Mouse (Mus musculus): Measurements from ENCODE around the gene Cept1.

Gene Cept1

DNA sequence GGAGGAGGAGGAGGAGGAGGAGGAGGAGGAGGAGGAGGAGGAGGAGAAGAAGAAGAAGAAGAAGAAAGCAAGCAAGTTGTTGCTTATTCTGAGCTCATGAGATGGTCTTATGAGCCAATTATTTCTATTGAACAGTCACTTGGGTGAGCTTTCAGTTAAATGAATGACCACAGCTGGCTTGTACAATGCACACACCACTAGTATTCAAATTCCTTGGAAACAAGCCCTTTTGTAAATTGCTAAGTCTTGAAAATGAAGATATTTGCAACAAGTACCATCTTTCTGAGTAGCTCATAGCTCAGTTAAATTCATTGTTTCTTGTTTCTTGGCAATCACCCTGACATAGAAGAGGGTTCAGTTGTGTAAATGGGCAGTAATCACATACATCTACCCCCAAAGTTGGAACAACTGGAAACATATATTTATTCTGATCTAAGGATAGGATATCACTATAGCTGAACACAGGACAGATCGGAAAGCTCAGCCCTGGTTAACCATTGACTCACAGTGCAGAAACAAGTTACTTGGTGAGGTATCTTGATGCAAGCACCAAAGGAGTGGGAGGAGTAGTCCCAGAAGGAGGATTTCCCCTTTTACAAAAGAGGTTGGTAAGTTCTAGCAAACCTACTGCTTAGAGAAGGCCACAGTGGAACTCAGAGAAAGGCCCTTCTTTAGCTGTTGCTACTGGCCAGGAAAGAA is 52.1 kb downstream of the Cept1 start:
- DNase-seq (ENCODE audit: extremely low spot score, low spot score) = no peak

GRCm38 (mm10) chr3:106494417-106494950 is 53.1 kb downstream of the Cept1 start:
- no peak for DNase-seq (ENCODE audit: extremely low spot score, low spot score)

DNA sequence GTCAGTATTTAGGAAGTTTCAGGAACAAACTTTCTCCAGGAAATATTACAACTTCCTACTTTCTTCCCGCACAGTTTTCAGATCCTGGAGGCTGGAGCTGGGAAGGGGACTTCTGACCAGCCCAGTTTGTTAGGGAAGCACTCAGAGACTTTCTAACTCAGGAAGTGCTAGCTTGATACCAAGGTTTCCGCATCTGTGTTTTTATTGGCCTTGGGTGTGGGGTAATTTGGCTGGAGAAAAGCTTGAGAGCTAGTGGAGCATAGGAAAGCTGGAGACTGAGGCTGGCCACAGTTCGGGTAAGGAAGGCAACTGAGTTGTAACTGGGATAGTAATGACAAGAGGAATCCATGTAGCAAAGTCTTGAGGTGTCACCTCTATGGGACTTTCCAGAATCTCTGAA is 53.7 kb downstream of the Cept1 start:
- no peak for DNase-seq (ENCODE audit: extremely low spot score, low spot score)

DNA sequence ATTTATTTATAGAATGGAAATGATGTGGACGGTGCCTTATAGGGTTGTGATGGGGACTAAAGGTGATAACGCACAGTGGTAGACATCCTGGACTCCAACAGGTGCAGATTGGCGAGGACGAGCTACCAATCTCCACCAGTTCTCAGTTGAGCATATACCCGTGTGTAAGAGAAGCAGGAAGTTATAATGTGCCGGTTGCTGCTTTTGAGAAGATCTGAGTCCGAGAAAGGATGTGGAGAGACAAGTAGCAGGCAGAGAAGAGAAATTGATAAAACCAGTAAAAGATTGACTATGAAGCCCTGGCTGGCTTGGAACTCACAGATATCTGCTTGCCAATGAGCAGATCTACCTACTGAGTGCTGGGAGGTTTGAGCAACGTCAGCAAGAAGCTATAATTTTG is 54.4 kb downstream of the Cept1 start:
- DNase-seq (ENCODE audit: extremely low spot score, low spot score) = no peak

DNA sequence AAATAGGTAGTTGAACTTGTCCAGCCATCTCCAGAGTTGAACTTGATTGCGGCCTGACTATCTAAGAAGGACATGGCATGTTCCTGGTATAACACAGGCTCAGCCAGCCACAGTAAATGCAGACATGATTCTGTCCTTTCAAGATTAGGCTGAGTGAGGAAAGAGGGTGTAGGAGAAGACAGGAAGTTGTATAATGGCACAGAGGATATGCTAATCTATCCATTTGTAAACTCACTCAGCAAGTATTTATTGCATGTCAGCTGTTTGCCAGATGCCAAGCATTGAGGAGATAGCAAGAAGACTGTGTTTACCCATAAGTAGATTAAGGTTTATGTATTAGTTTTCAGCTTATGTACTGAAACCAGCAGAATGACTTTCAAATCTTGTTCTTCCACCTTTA is 54.9 kb downstream of the Cept1 start:
- DNase-seq (ENCODE audit: extremely low spot score, low spot score) = no peak

DNA sequence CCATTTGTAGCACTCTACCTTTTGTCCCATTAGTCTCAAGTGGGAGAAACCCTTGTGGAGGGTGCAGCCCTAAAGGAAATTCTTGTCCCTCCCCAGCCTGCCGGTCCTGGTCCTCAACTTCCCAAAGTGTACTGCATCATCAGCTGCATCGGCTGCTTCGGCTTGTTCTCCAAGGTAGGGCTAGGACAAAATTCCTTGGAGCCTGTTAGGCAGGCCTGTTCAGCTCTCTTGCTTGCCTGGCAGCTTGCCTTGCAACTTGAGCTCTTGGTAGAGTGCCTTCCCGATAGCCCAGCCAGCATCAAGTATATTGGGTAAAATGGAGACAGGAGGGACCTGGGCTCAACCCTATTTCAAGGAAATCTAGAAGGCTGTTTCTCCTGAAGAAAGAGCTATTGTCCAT is 57.4 kb downstream of the Cept1 start:
- DNase-seq (ENCODE audit: extremely low spot score, low spot score) = no peak

GRCm38 (mm10) chr3:106487551-106487950 is 60.1 kb downstream of the Cept1 start:
- DNase-seq (ENCODE audit: extremely low spot score, low spot score) = no peak

- DNase-seq (ENCODE audit: extremely low spot score, low spot score) = no peak
Measured at GRCm38 (mm10) chr3:106485810-106486209, 61.8 kb downstream of the Cept1 start.

- DNase-seq (ENCODE audit: extremely low spot score, low spot score) = no peak
Measured at GRCm38 (mm10) chr3:106484861-106485260, 62.7 kb downstream of the Cept1 start.

DNA sequence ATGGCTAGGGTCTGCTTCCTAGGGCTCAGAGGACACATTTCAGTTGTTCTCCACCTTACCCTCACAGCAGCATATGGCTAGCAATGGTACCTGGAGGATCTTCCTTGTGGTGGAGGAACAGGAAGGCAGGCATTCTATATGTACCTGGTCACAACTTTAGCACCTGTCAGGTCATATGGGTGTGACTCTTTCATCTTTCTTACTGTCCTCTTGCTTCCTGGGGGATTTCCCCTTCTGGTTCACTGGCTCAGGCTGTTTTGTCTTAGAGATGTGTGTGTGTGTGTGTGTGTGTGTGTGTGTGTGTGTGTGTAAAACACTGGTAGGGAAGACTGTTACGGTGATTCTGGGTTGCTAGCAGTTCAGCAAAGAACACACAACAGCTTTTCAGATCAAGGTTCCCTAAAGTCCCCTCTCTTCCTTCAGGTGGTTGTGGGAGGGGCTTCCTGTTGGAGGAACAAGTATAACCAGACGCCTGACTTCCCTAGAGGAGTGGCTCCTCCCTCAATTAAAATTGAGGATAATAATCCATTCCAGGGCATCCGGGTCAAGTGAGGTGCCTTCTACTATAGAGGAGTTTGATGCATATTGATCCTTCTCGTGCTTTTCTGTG is 63.7 kb downstream of the Cept1 start:
- DNase-seq (ENCODE audit: extremely low spot score, low spot score) = no peak

GRCm38 (mm10) chr3:106483297-106483696 is 64.3 kb downstream of the Cept1 start:
- no peak for DNase-seq (ENCODE audit: extremely low spot score, low spot score)

DNA sequence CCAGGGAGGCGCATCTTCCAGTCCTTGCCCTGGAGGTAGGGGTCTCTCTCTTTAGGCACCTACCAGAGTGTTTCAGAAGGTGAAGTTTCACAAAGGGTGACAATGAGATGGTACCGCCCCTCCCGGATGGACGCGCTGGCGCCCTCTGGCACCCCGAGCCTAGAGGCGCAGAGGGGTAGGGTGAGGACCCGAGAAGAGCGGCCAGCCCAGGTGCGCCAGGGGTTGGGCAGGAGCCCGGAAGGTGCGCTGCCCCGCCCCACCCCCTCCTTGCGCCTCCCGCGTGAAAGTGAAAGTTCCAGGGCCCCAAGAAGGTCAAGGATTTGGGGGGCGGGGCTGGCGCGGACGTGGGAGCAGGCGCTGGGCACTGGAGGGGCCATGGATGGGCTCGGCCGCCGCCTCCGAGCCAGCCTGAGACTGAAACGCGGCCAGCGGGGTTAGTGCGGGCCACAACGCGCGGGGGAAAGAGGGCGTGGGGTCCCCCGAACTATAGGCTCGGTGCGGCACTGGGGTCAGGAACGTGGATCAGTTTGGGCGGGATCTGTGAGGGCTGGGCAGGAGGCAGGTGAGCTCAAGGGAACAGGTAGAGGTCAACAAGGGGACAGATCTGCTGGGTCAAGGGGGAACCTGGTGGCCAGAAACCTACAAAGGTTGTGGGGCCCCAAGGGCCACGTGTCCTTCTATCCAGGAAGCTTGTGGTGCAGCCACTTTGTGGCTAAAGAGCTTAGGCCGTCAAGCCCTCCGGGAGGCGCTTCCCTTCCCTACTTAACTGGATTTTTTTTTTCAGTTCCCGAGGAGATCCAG is 65.1 kb downstream of the Cept1 start, which contains the start of gene Dennd2d:
Dennd2d (plus strand) TSS at position 125 of the 801 bp plus-strand sequence.
- DNase-seq (ENCODE audit: extremely low spot score, low spot score) = peak; percentile 32

DNA sequence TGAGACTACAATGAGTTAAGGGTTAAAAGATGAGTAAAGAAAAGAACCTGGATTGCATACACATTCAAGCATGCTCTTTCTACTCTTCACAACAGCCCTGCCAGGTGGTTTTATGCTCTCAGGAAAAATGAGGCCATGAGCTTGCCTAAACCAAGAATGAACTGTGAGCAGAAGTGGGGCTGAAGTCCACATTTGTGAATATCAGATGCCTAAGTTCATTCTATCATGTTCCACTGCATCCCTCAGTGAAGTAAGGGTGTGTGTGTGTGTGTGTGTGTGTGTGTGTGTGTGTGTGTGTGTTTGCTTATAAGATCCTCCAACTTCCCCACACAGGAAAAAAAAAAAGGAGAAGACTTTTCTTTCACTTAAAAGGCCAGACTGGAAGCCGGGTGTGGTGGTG is 70.7 kb downstream of the Cept1 start:
- no peak for DNase-seq (ENCODE audit: extremely low spot score, low spot score)

GRCm38 (mm10) chr3:106474210-106474609 is 73.4 kb downstream of the Cept1 start:
- DNase-seq (ENCODE audit: extremely low spot score, low spot score) = no peak

DNA sequence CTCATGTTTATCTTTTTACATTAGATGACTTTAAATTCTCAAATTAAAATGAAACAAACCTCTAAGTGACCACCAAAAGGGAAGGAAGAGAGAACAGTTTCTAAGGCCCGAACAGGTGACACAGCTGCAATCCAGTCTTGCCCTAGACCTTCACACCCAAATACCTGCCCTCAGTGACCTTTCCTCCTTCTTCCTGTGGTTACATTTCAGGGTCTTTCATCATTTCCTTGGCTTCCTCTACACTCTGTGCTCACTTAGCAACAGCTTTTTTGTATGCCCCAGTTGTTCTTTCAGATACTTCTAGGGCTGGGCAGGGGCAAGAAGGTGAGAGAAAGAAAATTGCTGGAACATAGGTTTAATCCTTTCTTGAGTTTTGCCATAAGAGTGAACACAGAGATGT is 82.9 kb downstream of the Cept1 start:
- no peak for DNase-seq (ENCODE audit: extremely low spot score, low spot score)

DNA sequence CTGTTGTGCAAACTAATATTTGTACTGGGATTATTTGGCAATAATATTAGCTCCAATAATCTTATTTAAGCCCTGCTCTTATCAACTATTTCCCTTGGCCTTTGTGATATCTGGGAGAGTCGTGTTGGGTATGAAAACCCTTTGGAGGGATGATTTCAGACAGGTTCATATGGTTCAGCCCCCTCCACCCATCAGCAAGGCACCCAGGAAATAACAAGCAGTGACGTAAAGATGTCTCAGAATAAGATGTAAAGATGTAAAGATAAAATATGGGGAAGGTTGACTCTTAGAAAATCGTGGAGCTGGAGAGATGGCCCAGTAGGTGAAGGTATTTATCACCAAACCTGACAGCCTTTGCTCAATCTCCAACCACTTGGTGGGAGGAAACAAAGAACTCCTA is 85.1 kb downstream of the Cept1 start:
- DNase-seq (ENCODE audit: extremely low spot score, low spot score) = no peak

DNA sequence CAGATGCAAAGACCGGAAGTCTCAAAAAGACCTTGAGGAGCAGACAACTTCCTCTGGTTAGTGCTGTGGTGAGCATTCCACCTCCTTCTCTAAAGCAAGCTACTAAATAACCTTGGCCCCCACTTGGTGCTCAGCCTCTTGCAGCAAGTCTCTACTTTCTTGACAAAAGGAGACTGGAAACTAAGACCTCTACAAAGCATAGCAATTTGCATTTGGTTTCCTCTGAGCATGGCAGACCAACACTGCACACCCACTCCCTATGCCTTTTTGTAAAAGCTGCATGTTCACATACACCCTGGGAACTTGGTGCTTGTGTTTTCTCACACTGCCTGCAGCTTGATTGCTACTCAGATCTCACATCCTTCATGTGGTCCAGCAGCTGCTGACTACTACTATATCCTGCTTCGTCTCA is 85.5 kb downstream of the Cept1 start:
- DNase-seq (ENCODE audit: extremely low spot score, low spot score) = no peak

GRCm38 (mm10) chr3:106457298-106457869 is 90.2 kb downstream of the Cept1 start:
- DNase-seq (ENCODE audit: extremely low spot score, low spot score) = no peak

GRCm38 (mm10) chr3:106452616-106453015 is 95.0 kb downstream of the Cept1 start:
- DNase-seq (ENCODE audit: extremely low spot score, low spot score) = no peak
